Mouse (Mus musculus) layer of hippocampus, adult 18-20 months (tissue): Measurements from ENCODE around the gene Ms4a4b. TPM values are rescaled to one million over a fixed set of nuclear protein-coding genes. Genes with fewer than 3 reads are reported as not detected.
"Not testable (repeated sequence)": the region's sequence is repeated elsewhere in the genome, so short reads cannot be mapped to it uniquely, and the experiment has no call there.

Source experiments
- DNase-seq, 2 experiments: peaks; one replicate each; pipeline ENCODE4 v3.0.0; 2022; ENCODE audit warnings: low spot score in 2 of 2
- total RNA-seq, 2 experiments: library from RNA; stranded (reverse); gene quantifications; 2 replicates each; pipeline ENCODE4 v1.2.3; 2021

Ms4a4b gene
- total RNA-seq, 2 experiments from 2014 or later: not detected

DNA sequence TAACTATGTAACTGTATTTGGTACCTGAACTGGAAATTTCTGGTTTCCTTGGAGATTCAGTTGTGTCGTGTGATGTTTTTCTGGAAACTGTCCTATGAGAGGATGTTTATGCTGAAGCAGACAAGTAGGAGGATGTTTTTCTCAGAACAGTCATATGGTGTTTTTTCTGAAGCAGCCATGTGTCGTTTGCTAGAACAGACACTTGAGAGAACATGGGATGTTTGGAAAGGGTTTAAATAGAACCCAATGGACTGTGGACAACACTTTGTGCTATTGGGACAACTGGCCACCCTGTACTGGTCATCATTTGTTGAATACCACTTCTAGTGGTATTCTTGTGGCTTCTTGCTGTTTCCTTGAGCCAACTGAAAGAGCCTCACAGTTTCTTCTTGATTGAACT is 42.4 kb downstream of the Ms4a4b start, which contains the start of gene Gm8369:
Gene Gm8369, plus strand, starts transcription at position 193 of the 400 bp plus-strand sequence.
- DNase-seq: peak; percentile 26 to 82

DNA sequence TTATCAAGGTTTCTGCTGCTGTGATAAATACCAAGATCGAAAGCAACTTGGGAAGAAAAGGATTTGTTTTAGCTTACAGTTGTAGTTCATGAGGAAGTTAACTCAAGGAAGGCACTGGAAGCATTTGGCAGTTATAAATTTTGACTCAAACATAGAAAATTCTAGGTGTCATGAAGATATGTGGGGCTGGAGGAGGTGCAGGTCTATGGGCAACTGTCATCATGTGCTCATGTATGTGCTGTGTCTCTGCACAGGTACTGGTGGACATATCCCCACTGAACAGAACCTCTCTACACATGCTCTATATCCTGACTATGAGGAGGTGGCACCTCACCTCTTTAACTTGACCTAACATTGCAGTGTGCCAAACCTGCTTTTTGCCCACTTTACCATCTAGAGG is 43.2 kb downstream of the Ms4a4b start:
- no peak for DNase-seq

DNA sequence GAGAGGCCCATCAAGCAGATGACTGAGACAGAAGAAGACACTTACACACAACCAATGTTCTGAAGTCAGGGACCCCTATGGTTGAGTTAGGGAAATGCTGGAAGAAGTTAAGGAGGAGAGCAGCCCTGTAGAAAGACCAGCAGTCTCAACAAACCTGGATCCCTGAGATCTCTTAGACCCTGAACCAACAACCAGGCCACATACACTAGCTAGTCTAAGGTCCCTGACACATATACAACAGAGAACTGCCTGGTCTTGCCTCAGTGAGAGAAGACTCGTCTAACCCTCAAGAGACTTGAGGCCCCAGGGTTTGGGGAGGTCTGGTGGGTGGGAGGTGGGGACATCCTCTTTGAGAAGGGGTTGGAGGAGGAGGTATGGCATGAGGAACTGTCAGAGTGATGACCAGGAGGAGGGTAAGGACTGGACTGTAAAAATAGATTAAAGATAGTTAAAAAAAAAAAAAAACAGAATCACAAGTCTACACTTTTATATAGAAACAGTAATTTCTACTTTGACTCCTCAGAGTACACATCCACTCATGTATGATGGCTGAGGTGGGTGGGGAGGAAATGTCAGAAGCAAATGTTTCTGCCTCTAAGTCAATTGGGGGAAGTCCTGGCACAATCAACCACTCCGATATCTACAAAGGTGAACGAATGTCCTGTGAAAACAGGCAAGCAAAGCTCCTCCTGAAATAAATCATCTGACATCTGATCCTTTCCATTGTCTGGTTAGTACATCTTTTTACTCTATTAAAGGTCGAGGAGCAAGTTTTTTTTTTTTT is 48.2 kb downstream of the Ms4a4b start:
- no peak for DNase-seq

DNA sequence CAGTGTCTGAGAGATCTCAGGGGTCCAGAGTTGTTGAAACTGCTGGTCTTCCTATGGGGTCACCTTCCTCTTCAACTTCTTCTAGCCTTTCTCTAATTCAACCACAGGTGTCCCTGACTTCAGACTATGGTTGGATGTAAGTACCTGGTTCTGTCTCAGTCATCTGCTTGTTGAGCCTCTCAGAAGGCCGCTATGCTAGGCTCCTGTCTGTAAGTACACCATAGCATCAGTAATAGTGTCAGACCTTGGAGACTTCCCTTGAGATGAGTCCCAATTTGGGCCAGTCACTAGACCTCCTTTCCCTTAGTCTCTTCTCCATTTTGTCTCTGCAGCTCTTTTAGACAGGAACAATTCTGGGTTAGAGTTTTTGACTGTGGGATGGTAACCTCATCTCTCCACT is 49.3 kb downstream of the Ms4a4b start:
- no peak for DNase-seq

DNA sequence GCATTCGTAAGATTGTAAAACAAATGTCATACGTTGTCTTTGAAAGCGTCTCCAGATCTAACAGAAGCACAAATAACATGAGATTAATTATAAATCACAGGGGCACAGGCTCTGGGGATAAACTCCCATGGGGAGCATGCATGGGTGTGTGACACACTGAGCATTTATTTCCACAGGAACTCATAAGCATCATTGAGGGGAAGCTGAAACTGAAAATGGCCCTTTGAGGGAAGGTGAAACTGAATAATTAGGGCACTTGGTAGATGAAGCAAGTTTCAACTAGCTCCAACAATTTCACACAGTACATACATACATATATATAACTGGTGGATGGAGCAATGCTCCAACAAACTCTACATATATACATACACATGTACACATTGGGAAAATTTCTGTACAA is 51.2 kb downstream of the Ms4a4b start:
- DNase-seq: no peak

DNA sequence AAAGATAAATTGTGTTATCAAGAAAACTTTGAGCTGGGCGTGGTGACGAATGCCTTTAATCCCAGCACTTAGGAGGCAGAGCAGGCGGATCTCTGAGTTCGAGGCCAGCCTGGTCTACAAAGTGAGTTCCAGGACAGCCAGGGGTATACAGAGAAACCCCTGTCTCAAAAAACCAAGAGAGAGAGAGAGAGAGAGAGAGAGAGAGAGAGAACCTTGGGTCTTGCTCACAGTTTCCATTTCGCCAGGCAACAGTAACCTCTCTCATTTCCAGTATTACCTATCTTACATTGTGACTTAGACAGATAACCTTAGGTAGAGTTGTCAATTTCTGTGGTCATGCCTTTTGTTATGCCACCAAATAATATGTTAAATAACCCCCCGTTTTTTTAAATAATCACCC is 53.0 kb downstream of the Ms4a4b start:
- DNase-seq: no peak

DNA sequence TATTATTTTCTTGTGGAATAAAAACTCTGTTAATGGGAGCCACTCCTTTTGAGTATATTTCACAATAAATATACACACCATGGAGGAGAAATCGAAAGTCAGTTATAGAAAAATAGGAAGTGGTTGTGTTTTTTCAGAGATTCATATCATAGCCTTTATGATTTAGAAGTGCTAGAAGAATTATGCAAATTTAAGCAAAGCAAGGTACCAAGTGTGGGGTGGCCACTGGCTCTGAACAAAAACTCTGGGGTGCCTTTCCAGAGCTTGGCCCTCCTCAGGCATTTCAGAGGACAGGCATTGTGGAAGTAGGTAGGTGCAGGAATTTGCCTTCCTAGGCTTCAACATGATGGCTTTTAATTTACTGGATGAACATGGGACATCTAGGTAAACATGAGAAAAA is 53.9 kb downstream of the Ms4a4b start:
- DNase-seq: not testable (repeated sequence)

DNA sequence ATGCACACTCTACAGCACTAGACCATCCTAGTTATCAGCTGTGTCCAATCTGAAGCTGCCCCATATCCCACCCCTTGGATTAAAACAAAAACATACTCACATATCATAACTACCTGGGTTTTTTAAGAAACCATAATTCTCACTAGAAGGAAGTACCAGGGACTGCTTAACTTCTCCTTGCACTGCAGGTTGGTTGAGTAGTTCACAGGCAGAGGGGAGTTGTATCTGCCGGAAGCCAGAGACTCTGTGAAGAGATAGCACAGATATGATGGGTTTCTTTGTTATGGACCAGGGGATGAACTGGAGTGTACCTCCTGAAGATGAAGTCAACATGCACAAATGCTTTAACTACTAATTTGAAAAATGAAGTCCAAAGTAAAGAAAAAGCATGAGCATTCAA is 57.4 kb downstream of the Ms4a4b start:
- DNase-seq: no peak

DNA sequence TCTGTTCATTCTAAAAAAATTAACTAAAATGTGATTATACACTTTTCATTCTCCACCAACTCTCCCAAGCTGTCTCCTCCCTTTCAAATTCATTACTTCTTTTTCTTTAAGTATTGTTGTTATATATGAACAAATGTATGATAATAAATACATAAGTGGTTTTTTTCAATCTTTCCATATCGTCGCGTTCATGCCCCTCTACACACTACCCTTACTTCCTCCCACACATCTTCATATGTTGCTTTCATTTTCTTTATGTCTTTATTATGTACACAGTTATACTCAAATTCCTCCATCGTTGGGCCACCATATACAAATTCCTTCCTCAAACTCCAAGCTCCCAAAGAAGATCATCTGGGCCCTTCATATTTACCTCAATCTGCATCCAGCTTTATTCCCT is 58.0 kb downstream of the Ms4a4b start:
- DNase-seq: no peak

DNA sequence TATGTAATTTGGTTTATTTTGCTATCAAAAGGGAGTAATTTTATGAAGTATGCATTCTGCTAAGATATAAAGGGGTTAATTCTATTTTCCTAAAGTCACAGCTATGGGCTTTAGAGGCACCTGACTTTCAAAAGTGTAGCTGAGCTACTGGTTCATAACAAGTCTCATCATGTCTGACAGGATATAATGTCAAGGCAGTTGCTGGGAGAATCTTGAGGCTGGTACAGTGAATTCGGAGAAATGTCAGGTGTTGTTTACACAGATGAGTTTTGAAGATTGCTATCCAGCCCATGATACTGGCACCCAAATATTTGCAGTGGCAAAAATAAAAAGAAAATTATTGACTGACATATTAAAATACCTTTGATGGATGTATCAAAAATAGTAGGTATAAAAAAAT is 61.5 kb downstream of the Ms4a4b start:
- no peak for DNase-seq

DNA sequence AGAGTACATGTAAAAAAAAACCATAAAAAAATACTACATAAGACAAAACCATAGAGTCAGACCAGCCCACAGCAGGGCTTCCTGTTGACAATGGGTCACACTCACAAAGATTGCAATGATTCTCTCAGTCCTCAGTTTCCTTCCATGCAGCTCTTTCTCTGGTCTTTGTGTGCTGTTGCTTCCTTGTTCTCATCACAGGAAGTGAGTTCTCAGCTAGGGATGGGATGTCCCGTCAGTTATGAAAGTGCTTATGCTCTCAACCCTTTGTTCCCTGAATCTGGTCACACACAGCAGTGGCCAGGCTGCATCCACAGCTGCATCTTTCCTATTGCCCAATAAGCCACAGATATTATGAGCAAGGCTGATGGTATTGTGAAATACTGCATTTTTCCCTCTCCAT is 70.1 kb downstream of the Ms4a4b start:
- no peak for DNase-seq

DNA sequence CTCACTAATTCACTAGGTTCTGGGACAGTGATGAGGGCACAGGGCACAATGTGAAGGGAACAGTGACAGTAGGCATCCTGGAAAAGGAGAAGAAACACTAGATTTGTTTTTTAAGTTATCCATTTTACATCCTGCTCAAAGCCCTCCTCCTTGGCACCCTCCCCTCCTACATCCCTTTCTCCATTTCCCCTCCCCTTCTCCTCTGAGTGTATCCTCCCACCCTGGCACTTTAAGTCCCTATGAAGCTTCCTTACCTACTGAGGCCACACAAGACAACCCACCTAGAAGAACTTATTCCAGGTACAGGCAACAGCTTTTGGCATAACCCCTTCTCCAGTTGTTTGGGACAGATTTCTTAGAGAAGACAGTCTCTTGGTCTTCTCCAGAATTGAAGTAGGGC is 72.9 kb downstream of the Ms4a4b start, which contains the start of gene Ms4a6b:
Gene Ms4a6b, plus strand, starts transcription at position 267 of the 400 bp plus-strand sequence.
- DNase-seq: no peak

Other genes starting within 250 kb of the Ms4a4b start
- gene Ms4a13, start 246.8 kb upstream of the Ms4a4b start, total RNA-seq: not detected
- gene Ms4a12, start 211.1 kb upstream of the Ms4a4b start, total RNA-seq: not detected
- gene Ms4a1, start 177.3 kb upstream of the Ms4a4b start, total RNA-seq: not detected
- gene Ms4a5, start 159.7 kb upstream of the Ms4a4b start, total RNA-seq: not detected
- not detected for gene Ms4a14, start 129.1 kb upstream of the Ms4a4b start, total RNA-seq
- under 1 TPM; 0.37 to 0.41 TPM for gene Ms4a7, start 107.4 kb upstream of the Ms4a4b start, total RNA-seq
- 1 to 10 TPM in 1 of 2 experiments, under 1 TPM in 1; 0.52 to 1.1 TPM for gene Ms4a4a, start 68.0 kb upstream of the Ms4a4b start, total RNA-seq
- not detected for gene Ms4a4c, start 38.8 kb upstream of the Ms4a4b start, total RNA-seq
- gene Ms4a6c, start 25.8 kb downstream of the Ms4a4b start, total RNA-seq: 1 to 10 TPM; 1.3 to 1.8 TPM
- under 1 TPM in 1 of 2 experiments, not detected in 1; 0.20 TPM for gene Gm8369, start 42.4 kb downstream of the Ms4a4b start, total RNA-seq
- 1 to 10 TPM; 1.2 to 2.1 TPM for gene Ms4a6b, start 73.0 kb downstream of the Ms4a4b start, total RNA-seq
- gene Ms4a4d, start 93.2 kb downstream of the Ms4a4b start, total RNA-seq: not detected
- 1 to 10 TPM; 1.4 TPM for gene Ms4a6d, start 161.3 kb downstream of the Ms4a4b start, total RNA-seq
- gene Ms4a2, start 180.2 kb downstream of the Ms4a4b start, total RNA-seq: not detected
- gene Ms4a3, start 197.3 kb downstream of the Ms4a4b start, total RNA-seq: not detected
- gene Oosp2, start 217.0 kb downstream of the Ms4a4b start, total RNA-seq: not detected
- gene Oosp1, start 247.6 kb downstream of the Ms4a4b start, total RNA-seq: not detected